Mouse (Mus musculus): Measurements from ENCODE around the gene Micu1. TPM values are rescaled to one million over a fixed set of nuclear protein-coding genes. Genes with fewer than 3 reads are reported as not detected.
A peak's percentile ranks its signal among the peaks of the same experiment; 100 is the strongest.

The Micu1 gene
- polyA plus RNA-seq, 1 experiment from 2014 or later, result 40.1 TPM

DNA sequence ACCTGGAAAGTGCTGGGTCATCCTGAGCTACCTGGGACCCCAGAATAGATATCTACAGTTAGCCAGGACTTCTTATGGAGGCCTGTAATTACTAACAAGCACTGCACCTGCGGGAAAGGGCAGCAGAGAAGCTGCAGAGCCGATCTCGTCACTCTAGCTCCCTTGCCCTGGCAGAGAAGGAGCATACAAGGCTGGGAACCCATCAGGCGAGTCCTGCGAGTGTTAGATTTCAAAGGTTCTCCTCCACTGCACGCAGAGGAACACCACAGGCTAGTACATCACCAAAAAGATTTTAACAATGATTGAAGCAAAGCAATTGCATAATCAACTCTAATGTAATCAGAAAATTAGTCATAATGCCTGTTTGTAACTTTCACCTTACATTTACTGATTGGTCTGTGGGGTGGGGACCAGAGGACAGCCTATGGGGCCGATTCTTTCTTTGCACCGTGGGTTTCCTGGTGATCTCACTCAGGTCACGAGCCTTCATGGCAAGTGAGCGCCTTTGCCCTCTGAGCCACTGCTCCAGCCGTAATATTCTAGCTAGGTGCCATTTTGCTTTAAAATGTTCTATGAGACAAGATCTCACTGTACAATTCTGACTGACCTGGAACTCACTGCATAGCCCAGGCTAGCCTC is 88.1 kb downstream of the Micu1 start:
- Histone ChIP-seq H3K36me3 (ENCODE audit: control insufficient read depth, insufficient read depth) (peaks cover 14% of the 10 kb centered on the region), H3K4me2 (ENCODE audit: low read depth, low read length) (no peak overlapping the region), H3K27ac (ENCODE audit: low read length) (no peak overlapping the region), H3K9ac (ENCODE audit: low read depth, low read length) (no peak overlapping the region), H3K9me3 (replicated peaks; ENCODE audit: control insufficient read depth, low read length) (no peaks in the 10 kb centered on the region), H3K27me3 (ENCODE audit: control insufficient read depth, insufficient read depth, low read depth, low read length) (no peaks in the 10 kb centered on the region), H3K4me3 (ENCODE audit: low read depth, low read length) (no peak overlapping the region), H3K4me1 (ENCODE audit: control insufficient read depth, low read depth, low read length) (peaks cover 18% of the 10 kb centered on the region)
- 81% methylated on average over 11 of the region's 11 CpGs for WGBS (ENCODE audit: insufficient replicate concordance)
- ATAC-seq (ENCODE audit: low read depth), result no peak

DNA sequence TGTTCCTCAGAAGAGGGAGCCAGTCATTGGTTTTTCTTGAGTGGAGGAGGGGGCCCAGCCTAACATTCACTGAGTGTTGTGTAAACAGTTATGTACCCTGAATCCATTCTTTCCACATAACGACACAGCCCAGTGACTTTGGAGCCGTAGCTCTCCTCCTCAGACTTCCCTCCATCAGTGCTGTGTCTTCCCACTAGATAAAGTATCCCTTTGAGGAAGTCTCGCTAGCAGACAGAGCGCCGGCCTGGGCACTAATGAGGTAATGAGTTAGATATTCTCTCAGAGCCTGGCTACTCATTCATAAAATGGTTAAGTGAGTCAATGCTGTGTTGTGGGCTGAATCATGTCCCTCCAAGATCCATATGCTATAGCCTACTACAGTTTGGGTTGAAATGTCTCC is 89.6 kb downstream of the Micu1 start:
- Histone ChIP-seq H3K4me3 (ENCODE audit: low read depth, low read length) (no peak overlapping the region), H3K36me3 (ENCODE audit: control insufficient read depth, insufficient read depth) (peaks cover 18% of the 10 kb centered on the region), H3K27ac (ENCODE audit: low read length) (no peak overlapping the region), H3K9ac (ENCODE audit: low read depth, low read length) (no peak overlapping the region), H3K4me2 (ENCODE audit: low read depth, low read length) (no peak overlapping the region), H3K9me3 (replicated peaks; ENCODE audit: control insufficient read depth, low read length) (no peaks in the 10 kb centered on the region), H3K4me1 (ENCODE audit: control insufficient read depth, low read depth, low read length) (peaks cover 18% of the 10 kb centered on the region), H3K27me3 (ENCODE audit: control insufficient read depth, insufficient read depth, low read depth, low read length) (no peaks in the 10 kb centered on the region)
- WGBS (ENCODE audit: insufficient replicate concordance), result 80% methylated on average over 5 of the region's 5 CpGs
- no peak for ATAC-seq (ENCODE audit: low read depth)

GRCm38 (mm10) chr10:59792575-59793176 is 90.4 kb downstream of the Micu1 start:
- no peak for ATAC-seq (ENCODE audit: low read depth)
- Histone ChIP-seq H3K36me3 (ENCODE audit: control insufficient read depth, insufficient read depth) (peaks cover 18% of the 10 kb centered on the region), H3K27me3 (ENCODE audit: control insufficient read depth, insufficient read depth, low read depth, low read length) (no peaks in the 10 kb centered on the region), H3K4me1 (ENCODE audit: control insufficient read depth, low read depth, low read length) (peaks cover 18% of the 10 kb centered on the region), H3K4me2 (ENCODE audit: low read depth, low read length) (no peak overlapping the region), H3K9ac (ENCODE audit: low read depth, low read length) (no peak overlapping the region; the same call in 1 of the 2 replicates), H3K27ac (ENCODE audit: low read length) (peak overlapping the region; percentile 36; the same call in 1 of the 2 replicates), H3K4me3 (ENCODE audit: low read depth, low read length) (no peak overlapping the region), H3K9me3 (replicated peaks; ENCODE audit: control insufficient read depth, low read length) (no peaks in the 10 kb centered on the region)
- WGBS (ENCODE audit: insufficient replicate concordance), result 76% methylated on average over 9 of the region's 9 CpGs

DNA sequence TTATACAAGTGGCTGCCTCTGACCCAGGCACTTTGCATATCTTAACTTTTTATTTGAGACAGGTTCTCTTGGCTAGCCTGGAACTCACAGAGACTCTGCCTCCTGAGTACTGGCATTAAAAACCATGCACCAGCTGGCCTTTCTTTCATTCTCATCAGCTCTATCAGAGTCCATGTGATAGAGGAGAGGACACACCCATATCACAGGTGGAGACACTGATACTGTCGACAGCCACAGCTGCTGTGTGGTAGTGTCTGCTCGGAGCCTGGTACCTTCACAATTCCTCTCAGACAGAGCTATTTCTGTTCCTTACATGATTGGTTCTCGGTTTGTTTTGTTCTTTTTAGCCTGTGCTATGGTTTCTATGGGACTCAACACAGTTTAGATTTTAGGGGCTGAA is 91.2 kb downstream of the Micu1 start:
- Histone ChIP-seq H3K36me3 (ENCODE audit: control insufficient read depth, insufficient read depth) (peaks cover 18% of the 10 kb centered on the region), H3K27me3 (ENCODE audit: control insufficient read depth, insufficient read depth, low read depth, low read length) (no peaks in the 10 kb centered on the region), H3K9me3 (replicated peaks; ENCODE audit: control insufficient read depth, low read length) (no peaks in the 10 kb centered on the region), H3K4me1 (ENCODE audit: control insufficient read depth, low read depth, low read length) (peaks cover 19% of the 10 kb centered on the region), H3K4me2 (ENCODE audit: low read depth, low read length) (peak overlapping the region; percentile 50), H3K9ac (ENCODE audit: low read depth, low read length) (no peak overlapping the region; the same call in 1 of the 2 replicates), H3K4me3 (ENCODE audit: low read depth, low read length) (no peak overlapping the region), H3K27ac (ENCODE audit: low read length) (peak overlapping the region; percentile 48)
- WGBS (ENCODE audit: insufficient replicate concordance), result 27% methylated on average over 3 of the region's 3 CpGs
- peak; percentile 96 for ATAC-seq (ENCODE audit: low read depth)

DNA sequence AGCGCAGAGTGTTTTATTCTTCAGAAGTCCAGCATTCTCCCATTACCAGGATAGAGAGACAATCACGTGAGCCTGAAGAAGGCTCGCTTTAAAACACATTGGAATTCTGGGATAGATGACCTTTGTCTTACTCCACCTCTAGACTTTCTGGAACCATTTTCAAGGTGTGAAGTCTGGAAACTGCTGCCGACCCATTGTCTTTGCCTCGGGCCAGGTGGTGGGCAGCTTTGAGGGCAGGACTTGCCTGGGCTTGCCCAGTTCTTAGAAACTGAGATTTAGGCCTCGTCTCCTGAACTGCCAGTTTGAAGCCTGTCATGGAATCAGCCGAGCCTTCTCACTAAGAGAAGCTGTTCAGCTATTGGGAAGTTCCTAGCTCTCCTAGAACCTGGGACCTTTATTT is 92.8 kb downstream of the Micu1 start:
- 88% methylated on average over 7 of the region's 7 CpGs for WGBS (ENCODE audit: insufficient replicate concordance)
- Histone ChIP-seq H3K9me3 (replicated peaks; ENCODE audit: control insufficient read depth, low read length) (no peaks in the 10 kb centered on the region), H3K27me3 (ENCODE audit: control insufficient read depth, insufficient read depth, low read depth, low read length) (no peaks in the 10 kb centered on the region), H3K4me3 (ENCODE audit: low read depth, low read length) (no peak overlapping the region), H3K27ac (ENCODE audit: low read length) (no peak overlapping the region), H3K36me3 (ENCODE audit: control insufficient read depth, insufficient read depth) (peaks cover 18% of the 10 kb centered on the region), H3K4me2 (ENCODE audit: low read depth, low read length) (no peak overlapping the region), H3K4me1 (ENCODE audit: control insufficient read depth, low read depth, low read length) (peaks cover 35% of the 10 kb centered on the region), H3K9ac (ENCODE audit: low read depth, low read length) (no peak overlapping the region)
- ATAC-seq (ENCODE audit: low read depth), result no peak

DNA sequence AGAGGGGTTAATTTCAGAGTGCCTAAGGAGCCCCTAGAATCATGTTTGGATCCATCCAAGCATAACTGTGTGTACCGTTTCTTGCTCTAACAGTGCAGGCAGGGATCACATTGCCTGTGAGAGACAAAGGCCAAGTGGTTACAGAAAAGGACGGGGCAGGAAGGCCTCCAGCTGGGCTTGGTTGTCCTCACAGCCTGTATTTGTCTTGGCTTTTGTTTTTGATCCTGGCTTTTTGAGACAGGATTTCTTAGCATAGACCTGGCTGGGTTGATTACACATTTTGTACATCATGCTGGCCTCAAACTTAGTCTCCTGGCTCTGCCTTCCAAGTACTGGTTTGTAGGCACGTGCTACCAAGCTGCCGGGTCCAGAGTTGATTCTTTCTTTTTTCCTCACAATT is 93.6 kb downstream of the Micu1 start:
- H3K9me3 ChIP-seq (replicated peaks; ENCODE audit: control insufficient read depth, low read length), result no peaks in the 10 kb centered on the region
- H3K4me2 ChIP-seq (ENCODE audit: low read depth, low read length), result no peak overlapping the region
- 90% methylated on average over 4 of the region's 4 CpGs for WGBS (ENCODE audit: insufficient replicate concordance)
- no peaks in the 10 kb centered on the region for H3K27me3 ChIP-seq (ENCODE audit: control insufficient read depth, insufficient read depth, low read depth, low read length)
- H3K36me3 ChIP-seq (ENCODE audit: control insufficient read depth, insufficient read depth), result peaks cover 12% of the 10 kb centered on the region
- ATAC-seq (ENCODE audit: low read depth), result no peak
- H3K4me3 ChIP-seq (ENCODE audit: low read depth, low read length), result no peak overlapping the region
- peaks cover 43% of the 10 kb centered on the region for H3K4me1 ChIP-seq (ENCODE audit: control insufficient read depth, low read depth, low read length)
- no peak overlapping the region for H3K9ac ChIP-seq (ENCODE audit: low read depth, low read length)
- no peak overlapping the region for H3K27ac ChIP-seq (ENCODE audit: low read length)

DNA sequence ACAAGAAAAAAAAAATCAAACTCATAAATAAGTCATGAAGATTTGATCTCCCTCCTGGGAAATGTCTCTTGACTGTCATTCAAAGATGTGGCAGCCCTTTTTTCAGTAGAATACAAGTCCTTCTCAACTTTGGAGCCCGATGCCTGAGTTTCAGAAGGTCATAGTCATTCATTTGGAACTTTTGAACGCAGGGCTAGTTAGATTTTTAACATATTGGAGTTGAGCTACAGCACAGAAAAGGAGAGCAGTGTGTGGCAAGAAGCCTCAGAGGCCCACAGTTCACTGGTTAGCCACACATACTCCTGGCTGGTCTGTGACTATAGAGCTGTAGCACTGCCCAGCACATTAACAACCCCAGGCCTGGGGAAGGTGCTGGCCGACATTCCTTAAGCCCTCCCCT is 96.1 kb downstream of the Micu1 start:
- Histone ChIP-seq H3K27ac (ENCODE audit: low read length) (peak overlapping the region; percentile 20; the same call in 1 of the 2 replicates), H3K4me2 (ENCODE audit: low read depth, low read length) (no peak overlapping the region), H3K36me3 (ENCODE audit: control insufficient read depth, insufficient read depth) (peaks cover 4% of the 10 kb centered on the region; the same call in 1 of the 2 replicates), H3K9me3 (replicated peaks; ENCODE audit: control insufficient read depth, low read length) (no peaks in the 10 kb centered on the region), H3K4me1 (ENCODE audit: control insufficient read depth, low read depth, low read length) (peaks cover 48% of the 10 kb centered on the region), H3K9ac (ENCODE audit: low read depth, low read length) (no peak overlapping the region), H3K27me3 (ENCODE audit: control insufficient read depth, insufficient read depth, low read depth, low read length) (no peaks in the 10 kb centered on the region), H3K4me3 (ENCODE audit: low read depth, low read length) (no peak overlapping the region)
- 85% methylated on average over 3 of the region's 3 CpGs for WGBS (ENCODE audit: insufficient replicate concordance)
- no peak for ATAC-seq (ENCODE audit: low read depth)

- no peak overlapping the region for H3K4me3 ChIP-seq (ENCODE audit: low read depth, low read length)
- ATAC-seq (ENCODE audit: low read depth), result no peak
- 70% methylated on average over 13 of the region's 13 CpGs for WGBS (ENCODE audit: insufficient replicate concordance)
- peak overlapping the region; percentile 94; the same call in 1 of the 2 replicates for H3K27ac ChIP-seq (ENCODE audit: low read length)
- H3K4me2 ChIP-seq (ENCODE audit: low read depth, low read length), result 0 out of 2 replicates have a peak overlapping the region, but pooled peaks have one; percentile 4
- H3K9me3 ChIP-seq (replicated peaks; ENCODE audit: control insufficient read depth, low read length), result no peaks in the 10 kb centered on the region
- H3K9ac ChIP-seq (ENCODE audit: low read depth, low read length), result peak overlapping the region; percentile 32
- H3K36me3 ChIP-seq (ENCODE audit: control insufficient read depth, insufficient read depth), result peaks cover 4% of the 10 kb centered on the region; the same call in 1 of the 2 replicates
- H3K27me3 ChIP-seq (ENCODE audit: control insufficient read depth, insufficient read depth, low read depth, low read length), result no peaks in the 10 kb centered on the region
- peaks cover 42% of the 10 kb centered on the region for H3K4me1 ChIP-seq (ENCODE audit: control insufficient read depth, low read depth, low read length)
Measured at GRCm38 (mm10) chr10:59799303-59800044, 97.2 kb downstream of the Micu1 start.
